Mouse (Mus musculus) cortical plate, adult 2 months (tissue): ENCODE measurements around the gene Unc13a. TPM values are rescaled to one million over a fixed set of nuclear protein-coding genes. Genes with fewer than 3 reads are reported as not detected.

Source experiments
- H3K27ac ChIP-seq: fragments of 200-500 bp; 2 replicates; pipeline ENCODE4 v1.5.1; 2012; ENCODE audit warnings: low read length, control low read depth, inconsistent platforms; ENCODE audit not compliant: insufficient read depth
- H3K4me1 ChIP-seq: fragments of 200-500 bp; 2 replicates; pipeline ENCODE4 v1.6.1; 2011; ENCODE audit warnings: low read length; ENCODE audit not compliant: control insufficient read depth, insufficient read depth
- H3K4me3 ChIP-seq: fragments of 200-500 bp; 2 replicates; pipeline ENCODE4 v1.5.1; 2011; ENCODE audit warnings: mild to moderate bottlenecking, low read length, control low read depth; ENCODE audit not compliant: insufficient read depth
- CTCF ChIP-seq: fragments of 200-500 bp; IDR thresholded peaks from 2 replicates; pipeline ENCODE4 v1.5.1; 2011; ENCODE audit warnings: mild to moderate bottlenecking, control low read depth, low read length; ENCODE audit not compliant: insufficient read depth; ENCODE audit errors: extremely low read depth
- POLR2A ChIP-seq: fragments of 200-500 bp; IDR thresholded peaks from 2 replicates; pipeline ENCODE4 v1.6.1; 2011; ENCODE audit warnings: mild to moderate bottlenecking, low read length, control low read depth; ENCODE audit not compliant: insufficient read depth; ENCODE audit errors: extremely low read depth
- polyA plus RNA-seq: library from polyadenylated mRNA; depleted of rRNA; stranded (reverse); fragments of >200 nt; gene quantifications from 2 replicates; pipeline ENCODE4 v1.2.3, GENCODE M21; 2012; rRNA removed

Gene Unc13a
- polyA plus RNA-seq, 1 experiment, result 199 TPM

GRCm38 (mm10) chr8:71579009-71579408 lies 92.5 kb downstream of the Unc13a start:
- Histone ChIP-seq H3K4me1 (no peaks in the 10 kb centered on the region), H3K27ac (no peak overlapping the region), H3K4me3 (no peak overlapping the region)
- TF ChIP-seq POLR2A (no peak), CTCF (no peak)

DNA sequence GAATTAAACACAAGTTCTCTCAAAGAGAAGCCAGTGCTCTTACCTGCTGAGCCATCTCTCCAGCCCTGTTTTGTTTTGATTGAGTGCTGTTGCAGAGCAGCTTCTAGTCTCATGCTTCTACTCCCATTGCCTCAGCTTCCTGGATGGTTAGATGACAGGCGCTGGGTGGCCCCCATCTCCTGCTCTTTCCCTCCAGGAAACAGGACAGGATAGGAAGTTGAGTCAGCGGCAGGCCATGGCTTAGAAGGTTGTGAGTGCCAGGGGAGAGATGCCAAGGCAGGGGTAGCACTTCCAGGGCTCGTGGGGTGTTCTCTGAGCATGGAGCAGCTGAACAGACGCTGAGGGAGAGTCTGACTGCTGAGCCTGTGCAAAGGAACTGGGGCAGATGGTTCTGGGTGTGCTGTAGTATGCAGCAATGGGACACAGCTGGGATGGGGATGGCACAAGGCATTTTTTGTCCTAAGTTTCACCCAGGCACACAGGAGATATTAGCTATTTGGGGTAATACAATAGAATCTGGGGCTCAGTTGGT lies 93.6 kb downstream of the Unc13a start:
- TF ChIP-seq POLR2A (no peak), CTCF (no peak)
- H3K27ac ChIP-seq, result no peak overlapping the region
- no peak overlapping the region for H3K4me3 ChIP-seq
- H3K4me1 ChIP-seq, result peaks cover 1% of the 10 kb centered on the region; the same call in 1 of the 2 replicates

- TF ChIP-seq POLR2A, result no peak
- TF ChIP-seq CTCF, result no peak
- peaks cover 5% of the 10 kb centered on the region; the same call in 1 of the 2 replicates for H3K4me1 ChIP-seq
- no peak overlapping the region for H3K27ac ChIP-seq
- no peak overlapping the region for H3K4me3 ChIP-seq
Measured at GRCm38 (mm10) chr8:71575020-71575419, 96.5 kb downstream of the Unc13a start.

DNA sequence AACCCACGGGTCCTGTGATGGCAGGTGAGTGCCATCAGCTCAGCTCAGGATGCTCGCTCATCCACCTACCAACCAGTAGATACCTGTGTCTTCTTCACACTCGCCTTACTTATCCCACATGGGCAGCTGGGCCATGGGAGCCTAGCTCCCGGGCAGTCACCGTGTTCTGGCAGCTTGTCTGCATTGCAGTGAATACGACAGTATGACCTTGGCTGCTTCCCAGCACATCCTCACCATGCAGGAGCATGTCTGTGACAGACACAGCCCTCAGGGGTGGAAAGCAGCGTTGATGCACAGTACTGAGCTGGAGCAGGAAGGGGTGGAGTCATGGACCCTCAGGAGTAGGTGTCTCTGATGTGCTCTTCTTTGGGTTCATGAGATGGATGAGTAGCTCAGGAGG lies 97.1 kb downstream of the Unc13a start:
- Histone ChIP-seq H3K4me3 (no peak overlapping the region), H3K27ac (no peak overlapping the region), H3K4me1 (peaks cover 5% of the 10 kb centered on the region; the same call in 1 of the 2 replicates)
- TF ChIP-seq POLR2A, result no peak
- no peak for TF ChIP-seq CTCF

Other genes with a start within 250 kb of the Unc13a start
- gene Abhd8, start 208.1 kb downstream of the Unc13a start, polyA plus RNA-seq, result 475 and 506 TPM in 2 replicates
- 47.8 and 50.0 TPM in 2 replicates for gene Mrpl34, start 206.8 kb downstream of the Unc13a start, polyA plus RNA-seq
- 115 and 126 TPM in 2 replicates for gene Dda1, start 202.6 kb downstream of the Unc13a start, polyA plus RNA-seq
- gene Ano8, start 185.8 kb downstream of the Unc13a start, polyA plus RNA-seq, result 69.2 and 75.1 TPM in 2 replicates
- 35.0 and 37.4 TPM in 2 replicates for gene Gtpbp3, start 183.7 kb downstream of the Unc13a start, polyA plus RNA-seq
- gene Plvap, start 160.0 kb downstream of the Unc13a start, polyA plus RNA-seq, result 11.0 and 11.9 TPM in 2 replicates
- not detected in 2 replicates for gene Ccdc194, start 146.0 kb downstream of the Unc13a start, polyA plus RNA-seq
- 20.0 and 20.5 TPM in 2 replicates for gene Bst2, start 134.3 kb downstream of the Unc13a start, polyA plus RNA-seq
- 95.4 and 100 TPM in 2 replicates for gene Mvb12a, start 128.8 kb downstream of the Unc13a start, polyA plus RNA-seq
- gene Tmem221, start 112.9 kb downstream of the Unc13a start, polyA plus RNA-seq, result 0.19 and 0.30 TPM in 2 replicates
- 0.04 and 0.08 TPM in 2 replicates for gene Nxnl1, start 105.2 kb downstream of the Unc13a start, polyA plus RNA-seq
- 146 and 167 TPM in 2 replicates for gene Slc27a1, start 102.9 kb downstream of the Unc13a start, polyA plus RNA-seq
- gene Pgls, start 79.6 kb downstream of the Unc13a start, polyA plus RNA-seq, result 34.3 and 35.4 TPM in 2 replicates
- 2.8 and 3.4 TPM in 2 replicates for gene Fam129c, start 74.1 kb downstream of the Unc13a start, polyA plus RNA-seq
- gene Colgalt1, start 60.8 kb downstream of the Unc13a start, polyA plus RNA-seq, result 100 and 104 TPM in 2 replicates
- 6.0 and 6.1 TPM in 2 replicates for gene Jak3, start 4.5 kb upstream of the Unc13a start, polyA plus RNA-seq
- gene Insl3, start 17.5 kb upstream of the Unc13a start, polyA plus RNA-seq, result 1.4 and 1.6 TPM in 2 replicates
- 0.74 and 0.86 TPM in 2 replicates for gene B3gnt3, start 30.0 kb upstream of the Unc13a start, polyA plus RNA-seq
- gene Fcho1, start 54.0 kb upstream of the Unc13a start, polyA plus RNA-seq, result 218 and 247 TPM in 2 replicates
- gene Zfp709, start 210.3 kb upstream of the Unc13a start, polyA plus RNA-seq, result 2.9 TPM in 2 replicates
- 4.3 and 4.8 TPM in 2 replicates for gene Zfp882, start 236.9 kb upstream of the Unc13a start, polyA plus RNA-seq
- 20.0 and 20.3 TPM in 2 replicates for gene Zfp617, start 236.9 kb upstream of the Unc13a start, polyA plus RNA-seq